Mouse (Mus musculus) limb, embryonic 14.5 days (tissue): ENCODE measurements at regions not wholly inside any gene's neighbourhood (a gene's known extent, or its start where the extent isn't known, plus 50 kb on each side); places are given as distances from the start of the nearest gene placed in this dataset.
"Not testable (repeated sequence)": the region's sequence is repeated elsewhere in the genome, so short reads cannot be mapped to it uniquely, and the experiment has no call there.

Experiments used
- ATAC-seq: fragments of 200-750 bp; cut with Nextera tagmentation; 2 replicates; pipeline ENCODE4 v1.8.0; 2017; ENCODE audit warnings: low read depth, moderate number of reproducible peaks, moderate TSS enrichment; ENCODE audit not compliant: low FRiP score
- DNase-seq: peaks from one replicate; pipeline ENCODE4 v3.0.0-alpha.2; 2015; ENCODE audit warnings: low spot score
- H3K27ac ChIP-seq: fragments of 300-500 bp; sonication (generic); replicated peaks from 2 replicates; pipeline ENCODE4 v1.5.1; 2014; ENCODE audit warnings: low read depth, mild to moderate bottlenecking, low read length, moderate library complexity, mixed read lengths
- H3K27me3 ChIP-seq: fragments of 300-500 bp; sonication (generic); 2 replicates; pipeline ENCODE4 v1.6.1; 2014; ENCODE audit warnings: low read length, mixed read lengths; ENCODE audit not compliant: control insufficient read depth, insufficient read depth
- H3K36me3 ChIP-seq: fragments of 300-500 bp; sonication (generic); 2 replicates; pipeline ENCODE4 v1.6.1; 2014; ENCODE audit warnings: mild to moderate bottlenecking, low read length, moderate library complexity, mixed read lengths; ENCODE audit not compliant: control insufficient read depth, insufficient read depth
- H3K4me1 ChIP-seq: fragments of 300-500 bp; sonication (generic); 2 replicates; pipeline ENCODE4 v1.6.1; 2014; ENCODE audit warnings: antibody characterized with exemption, low read length, mixed read lengths; ENCODE audit not compliant: control insufficient read depth, insufficient read depth
- H3K4me2 ChIP-seq: fragments of 300-500 bp; sonication (generic); replicated peaks from 2 replicates; pipeline ENCODE4 v1.6.1; 2014; ENCODE audit warnings: low read depth, mild to moderate bottlenecking, low read length, moderate library complexity; ENCODE audit not compliant: severe bottlenecking
- H3K4me3 ChIP-seq: fragments of 300-500 bp; sonication (generic); replicated peaks from 2 replicates; pipeline ENCODE4 v1.5.1; 2014; ENCODE audit warnings: low read length
- H3K9ac ChIP-seq: fragments of 300-500 bp; sonication (generic); 2 replicates; pipeline ENCODE4 v1.6.1; 2014; ENCODE audit warnings: mild to moderate bottlenecking, low read depth, low read length, moderate library complexity; ENCODE audit not compliant: severe bottlenecking
- H3K9me3 ChIP-seq: fragments of 300-500 bp; sonication (generic); 2 replicates; pipeline ENCODE4 v1.6.1; 2016; ENCODE audit warnings: low read length; ENCODE audit not compliant: control insufficient read depth
- POLR2A ChIP-seq: fragments of 200-500 bp; IDR thresholded peaks from 2 replicates; pipeline ENCODE4 v1.8.0; 2012; ENCODE audit warnings: inconsistent platforms, mild to moderate bottlenecking, moderate library complexity, borderline replicate concordance; ENCODE audit not compliant: insufficient read depth, insufficient read length; ENCODE audit errors: extremely low read depth
- WGBS: fragments of 180-500 bp; shearing (Covaris S2); extraction: QIAGEN DNeasy Blood & Tissue Kit; methylation state at CpG from one replicate; pipeline ENCODE4 v1.1.7; 2014; 5-methylcytosine and 5-hydroxymethylcytosine counted together

GRCm38 (mm10) chr6:4187683-4188082 lies 100.9 kb upstream of the Bet1 start:
- TF ChIP-seq POLR2A = no peak
- Histone ChIP-seq H3K36me3 (no peaks in the 10 kb centered on the region), H3K4me2 (no peak overlapping the region), H3K27me3 (no peaks in the 10 kb centered on the region), H3K4me1 (no peaks in the 10 kb centered on the region), H3K9ac (no peak overlapping the region), H3K27ac (no peak overlapping the region), H3K4me3 (no peak overlapping the region), H3K9me3 (no peaks in the 10 kb centered on the region)
- no peak for DNase-seq
- 78% methylated on average over 4 of the region's 4 CpGs for WGBS
- ATAC-seq = no peak

- H3K9ac ChIP-seq, DNase-seq, ATAC-seq, H3K4me2 ChIP-seq, H3K9me3 ChIP-seq, H3K27ac ChIP-seq, H3K4me3 ChIP-seq, H3K4me1 ChIP-seq, H3K36me3 ChIP-seq, H3K27me3 ChIP-seq: not testable (repeated sequence)
- WGBS = 46% methylated on average over 5 of the region's 5 CpGs
Observed at GRCm38 (mm10) chr6:4190976-4191375, 104.2 kb upstream of the Bet1 start.

GRCm38 (mm10) chr6:4193286-4193685 lies 106.5 kb upstream of the Bet1 start:
- H3K4me3 ChIP-seq = no peak overlapping the region
- 67% methylated on average over 5 of the region's 5 CpGs for WGBS
- DNase-seq = no peak
- H3K4me1 ChIP-seq = no peaks in the 10 kb centered on the region
- no peak overlapping the region for H3K9ac ChIP-seq
- no peaks in the 10 kb centered on the region for H3K9me3 ChIP-seq
- H3K4me2 ChIP-seq = no peak overlapping the region
- no peaks in the 10 kb centered on the region for H3K27me3 ChIP-seq
- H3K27ac ChIP-seq = no peak overlapping the region
- TF ChIP-seq POLR2A = no peak
- no peak for ATAC-seq
- H3K36me3 ChIP-seq = no peaks in the 10 kb centered on the region

DNA sequence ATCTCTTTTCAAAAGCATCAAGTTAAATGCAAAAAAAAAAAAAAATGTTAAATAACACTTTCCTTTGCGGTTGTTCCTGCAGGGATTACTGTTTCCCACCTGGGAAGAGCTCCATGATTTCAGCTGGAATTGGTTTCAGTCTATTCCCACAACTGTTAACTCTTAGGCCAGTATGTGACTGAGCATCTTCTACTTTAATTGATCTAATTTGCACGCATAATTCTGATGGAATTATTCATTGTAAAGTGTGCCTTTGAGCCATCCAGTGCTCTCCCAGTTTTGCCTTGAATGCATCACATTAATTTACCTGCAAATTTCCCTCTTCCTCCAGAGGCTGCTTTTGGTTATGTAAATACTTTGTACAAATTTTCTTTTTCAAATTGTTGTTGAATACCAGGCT lies 114.4 kb upstream of the Bet1 start:
- H3K4me2 ChIP-seq = no peak overlapping the region
- no peak for TF ChIP-seq POLR2A

DNA sequence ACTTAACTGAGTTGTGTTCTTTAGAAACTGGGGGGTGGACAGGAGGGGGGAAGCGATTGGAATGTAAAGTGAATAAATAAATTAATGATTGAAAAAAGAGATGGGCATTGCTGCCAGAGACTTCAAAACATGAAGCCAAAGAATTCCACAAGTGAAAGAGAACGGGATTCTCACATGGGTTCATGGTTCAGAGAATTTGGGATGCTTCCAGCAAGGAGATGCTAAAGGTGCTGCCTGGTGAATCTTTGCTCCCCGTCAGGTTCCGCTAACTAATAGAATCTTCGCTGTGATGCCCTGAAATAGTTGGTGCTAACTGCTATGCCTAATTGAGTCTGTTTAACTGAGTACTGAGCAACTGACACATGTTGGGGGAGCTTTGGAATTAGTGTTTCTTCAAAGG lies 118.9 kb upstream of the Bet1 start:
- WGBS = 75% methylated on average over 5 of the region's 5 CpGs
- Histone ChIP-seq H3K4me1 (0 out of 2 replicates have a peak, but pooled peaks cover 2% of the 10 kb centered on the region), H3K36me3 (no peaks in the 10 kb centered on the region), H3K27ac (no peak overlapping the region), H3K9me3 (no peaks in the 10 kb centered on the region), H3K9ac (no peak overlapping the region), H3K4me3 (no peak overlapping the region), H3K27me3 (no peaks in the 10 kb centered on the region), H3K4me2 (no peak overlapping the region)
- ATAC-seq (no peak), DNase-seq (no peak)
- no peak for TF ChIP-seq POLR2A

More for the DNA sequence above, 114.4 kb upstream of the Bet1 start:
- Histone ChIP-seq H3K4me1 (0 out of 2 replicates have a peak, but pooled peaks cover 2% of the 10 kb centered on the region), H3K9ac (no peak overlapping the region), H3K27ac (no peak overlapping the region), H3K9me3 (no peaks in the 10 kb centered on the region), H3K4me3 (no peak overlapping the region), H3K36me3 (no peaks in the 10 kb centered on the region), H3K27me3 (no peaks in the 10 kb centered on the region)
- ATAC-seq = no peak
- no peak for DNase-seq
- WGBS = 45% methylated on average over 2 of the region's 2 CpGs
